Mouse (Mus musculus) liver, postnatal 0 days (tissue): ENCODE measurements around the gene Msi2. TPM values are rescaled to one million over a fixed set of nuclear protein-coding genes. Genes with fewer than 3 reads are reported as not detected.

Experiments used
- ATAC-seq: fragments of 200-750 bp; cut with Nextera tagmentation; 2 replicates; pipeline ENCODE4 v1.8.0; 2017; ENCODE audit warnings: mild to moderate bottlenecking, moderate library complexity
- DNase-seq: peaks from one replicate; pipeline ENCODE4 v3.0.0-alpha.2; 2016
- H3K27ac ChIP-seq: fragments of 300-500 bp; sonication (generic); 2 replicates; pipeline ENCODE4 v1.5.1; 2014; ENCODE audit warnings: antibody characterized with exemption, moderate library complexity, mild to moderate bottlenecking, low read depth
- H3K27me3 ChIP-seq: fragments of 300-500 bp; sonication (generic); 2 replicates; pipeline ENCODE4 v1.6.1; 2014; ENCODE audit warnings: low read length, control low read depth, mixed read lengths; ENCODE audit not compliant: insufficient read depth
- H3K36me3 ChIP-seq: fragments of 300-500 bp; sonication (generic); replicated peaks from 2 replicates; pipeline ENCODE4 v1.6.1; 2014; ENCODE audit warnings: mild to moderate bottlenecking, control low read depth, low read length, moderate library complexity, mixed read lengths; ENCODE audit not compliant: insufficient read depth
- H3K4me1 ChIP-seq: fragments of 300-500 bp; sonication (generic); 2 replicates; pipeline ENCODE4 v1.6.1; 2014; ENCODE audit warnings: antibody characterized with exemption, mild to moderate bottlenecking, control low read depth; ENCODE audit not compliant: insufficient read depth
- H3K4me2 ChIP-seq: fragments of 300-500 bp; sonication (generic); 2 replicates; pipeline ENCODE4 v1.6.1; 2014; ENCODE audit warnings: low read depth, mild to moderate bottlenecking, low read length, moderate library complexity, mixed read lengths
- H3K4me3 ChIP-seq: fragments of 300-500 bp; sonication (generic); 2 replicates; pipeline ENCODE4 v1.5.1; 2014; ENCODE audit warnings: low read depth, low read length
- H3K9ac ChIP-seq: fragments of 300-500 bp; sonication (generic); replicated peaks from 2 replicates; pipeline ENCODE4 v1.6.1; 2014; ENCODE audit warnings: mild to moderate bottlenecking, moderate library complexity
- H3K9me3 ChIP-seq: fragments of 300-500 bp; sonication (generic); 2 replicates; pipeline ENCODE4 v1.6.1; 2016; ENCODE audit warnings: mild to moderate bottlenecking, control low read depth, low read length, mixed read lengths
- CTCF ChIP-seq: sonication (generic); IDR thresholded peaks from 2 replicates; pipeline ENCODE4 v1.5.1; 2016; ENCODE audit warnings: antibody characterized with exemption, low read depth
- EP300 ChIP-seq: IDR thresholded peaks from 2 replicates; pipeline ENCODE4 v1.6.1; 2016; ENCODE audit warnings: antibody characterized with exemption, low read depth, mild to moderate bottlenecking
- WGBS: fragments of 180-500 bp; shearing (Covaris S2); extraction: QIAGEN DNeasy Blood & Tissue Kit; methylation state at CpG from one replicate; pipeline ENCODE4 v1.1.7; 2014; ENCODE audit not compliant: insufficient replicate concordance; 5-methylcytosine and 5-hydroxymethylcytosine counted together
- polyA plus RNA-seq: library from polyadenylated mRNA; unstranded; fragments of >200 nt; fragmentation: Nextera tagmentation; extraction: Ambion mirVana; gene quantifications from 2 replicates; pipeline ENCODE4 v1.2.1, GENCODE M21; 2015

Msi2 gene
- polyA plus RNA-seq, 1 experiment from 2014 or later: 3.7 TPM

DNA sequence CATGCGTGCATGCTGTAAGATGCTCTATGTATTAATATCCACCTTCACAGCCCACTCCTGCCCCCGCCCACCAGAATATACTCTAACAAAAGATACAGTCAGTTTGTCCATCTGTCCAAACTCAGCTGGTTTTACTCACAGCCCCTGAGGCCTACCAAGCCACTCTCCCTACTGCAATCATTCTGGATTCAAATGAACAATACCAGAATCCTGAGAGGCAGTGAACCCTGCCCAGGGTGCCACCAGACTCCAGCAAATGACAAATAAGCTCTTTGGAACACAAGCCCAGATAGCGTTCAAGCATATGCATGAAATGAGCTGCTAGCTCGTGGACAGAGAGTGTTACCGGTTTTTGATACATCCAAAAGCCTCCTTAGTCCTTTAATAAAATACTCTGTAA is 130.6 kb downstream of the Msi2 start:
- no peaks in the 10 kb centered on the region for H3K27me3 ChIP-seq
- 89% methylated on average over 5 of the region's 5 CpGs for WGBS
- H3K4me2 ChIP-seq: no peak overlapping the region
- no peaks in the 10 kb centered on the region for H3K9me3 ChIP-seq
- H3K27ac ChIP-seq: no peak overlapping the region
- ATAC-seq (no peak), DNase-seq (no peak)
- H3K9ac ChIP-seq: no peak overlapping the region
- H3K36me3 ChIP-seq: no peaks in the 10 kb centered on the region
- TF ChIP-seq CTCF (no peak), EP300 (no peak)
- no peak overlapping the region for H3K4me3 ChIP-seq
- H3K4me1 ChIP-seq: peaks cover 18% of the 10 kb centered on the region

DNA sequence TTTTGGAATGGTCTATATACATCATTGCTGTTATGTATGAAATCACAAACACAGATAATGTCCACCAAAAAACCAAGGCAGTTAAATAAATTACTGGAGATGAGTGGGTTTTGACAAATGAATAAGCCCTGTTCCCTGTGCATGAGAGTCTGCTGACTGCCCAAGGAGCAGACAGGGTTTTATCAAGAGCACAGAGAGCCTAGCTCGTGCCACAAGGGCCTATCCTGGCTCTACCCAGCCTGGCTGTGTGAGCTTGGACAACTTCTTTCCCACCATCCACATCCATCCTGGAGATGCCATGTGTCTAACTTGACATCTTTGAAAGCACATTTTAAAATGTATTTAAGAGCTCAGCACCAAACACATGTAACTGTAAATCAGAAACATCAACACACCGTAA is 132.4 kb downstream of the Msi2 start:
- Histone ChIP-seq H3K9me3 (no peaks in the 10 kb centered on the region), H3K4me3 (no peak overlapping the region), H3K36me3 (no peaks in the 10 kb centered on the region), H3K27ac (no peak overlapping the region), H3K9ac (no peak overlapping the region), H3K4me2 (no peak overlapping the region), H3K27me3 (no peaks in the 10 kb centered on the region), H3K4me1 (peaks cover 27% of the 10 kb centered on the region)
- DNase-seq (no peak), ATAC-seq (no peak)
- WGBS: 80% methylated on average over 2 of the region's 2 CpGs
- no peak for TF ChIP-seq EP300
- no peak for TF ChIP-seq CTCF

DNA sequence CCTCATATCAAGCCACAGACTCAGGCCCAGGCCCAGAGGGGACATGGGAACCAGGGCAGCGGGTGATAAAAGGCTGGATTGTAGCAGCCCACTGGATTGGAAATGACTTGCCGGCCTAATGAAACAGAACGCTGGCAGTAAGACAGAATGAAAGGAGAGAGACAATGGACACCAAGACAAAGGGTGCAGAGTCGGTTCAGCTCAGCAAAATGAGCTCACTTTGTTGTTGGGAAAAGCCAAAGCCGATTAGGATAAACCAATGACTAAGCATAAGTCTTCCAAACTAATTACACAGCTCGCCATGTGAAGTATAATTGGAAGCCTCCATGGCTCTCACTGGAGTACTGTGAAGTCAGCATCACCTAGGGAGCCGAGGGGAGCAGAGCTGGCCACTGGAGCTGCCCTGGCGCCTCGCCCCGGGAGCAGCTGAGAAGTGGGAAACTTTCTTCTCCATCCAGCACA is 133.1 kb downstream of the Msi2 start:
- H3K4me2 ChIP-seq: no peak overlapping the region
- H3K36me3 ChIP-seq: no peaks in the 10 kb centered on the region
- no peak for ATAC-seq
- no peak overlapping the region for H3K9ac ChIP-seq
- no peaks in the 10 kb centered on the region for H3K9me3 ChIP-seq
- no peak for TF ChIP-seq CTCF
- no peak for TF ChIP-seq EP300
- WGBS: 63% methylated on average over 10 of the region's 10 CpGs
- H3K4me1 ChIP-seq: peaks cover 27% of the 10 kb centered on the region
- no peak for DNase-seq
- no peak overlapping the region for H3K4me3 ChIP-seq
- 0 out of 2 replicates have a peak overlapping the region, but pooled peaks have one; percentile 18 for H3K27ac ChIP-seq
- H3K27me3 ChIP-seq: no peaks in the 10 kb centered on the region

DNA sequence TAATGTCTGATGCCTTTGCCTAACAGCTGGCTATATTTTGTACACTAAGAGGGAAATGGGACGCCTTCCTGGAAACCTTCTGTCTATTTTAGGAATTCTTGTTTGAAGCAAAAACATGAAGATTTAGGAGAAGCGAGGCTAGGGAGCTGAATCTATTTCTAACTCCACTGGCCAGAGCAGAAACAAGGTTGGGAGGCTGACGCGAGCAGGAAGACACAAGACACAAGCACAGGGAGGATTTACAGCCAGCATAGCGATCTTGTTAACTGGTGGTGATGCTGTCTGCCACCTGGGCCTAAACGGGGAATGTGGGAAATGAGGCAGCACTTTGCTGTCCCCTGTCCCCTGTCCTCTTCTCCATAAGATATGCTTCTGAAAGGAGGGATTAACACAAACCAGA is 134.4 kb downstream of the Msi2 start:
- TF ChIP-seq EP300: no peak
- no peak for TF ChIP-seq CTCF
- Histone ChIP-seq H3K4me1 (peaks cover 27% of the 10 kb centered on the region), H3K4me3 (no peak overlapping the region), H3K4me2 (no peak overlapping the region), H3K27ac (peak overlapping the region; percentile 12; the same call in 1 of the 2 replicates), H3K9me3 (no peaks in the 10 kb centered on the region), H3K36me3 (no peaks in the 10 kb centered on the region), H3K9ac (no peak overlapping the region), H3K27me3 (no peaks in the 10 kb centered on the region)
- 47% methylated on average over 6 of the region's 6 CpGs for WGBS
- DNase-seq (no peak), ATAC-seq (no peak)

DNA sequence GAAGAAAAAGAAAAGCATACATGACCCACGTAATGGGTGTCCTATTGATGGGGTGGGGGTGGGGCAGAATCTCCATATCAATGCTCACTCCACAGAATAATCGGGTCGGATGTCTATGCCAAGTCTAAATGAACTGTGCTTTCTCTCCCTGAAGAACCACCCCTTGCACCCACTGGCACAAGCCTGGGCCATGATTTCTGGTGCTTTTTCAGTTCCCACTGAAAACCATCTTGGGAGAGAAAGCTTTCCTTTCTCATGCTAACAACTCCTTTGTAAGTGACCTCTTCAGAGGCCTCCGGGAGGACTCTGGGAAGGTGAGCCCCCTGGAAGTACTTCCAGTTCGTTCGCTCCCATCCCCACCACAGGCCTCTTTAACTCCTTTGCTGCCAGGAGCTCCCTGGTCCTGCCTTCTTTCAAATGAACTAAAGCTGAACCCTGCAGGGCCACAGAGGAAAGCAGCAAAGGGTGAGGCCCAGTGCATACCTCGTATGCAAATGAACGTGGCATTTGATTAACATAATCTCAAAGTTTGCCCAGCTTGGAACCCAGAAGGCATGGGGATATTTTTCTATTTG is 135.0 kb downstream of the Msi2 start:
- Histone ChIP-seq H3K4me1 (peaks cover 27% of the 10 kb centered on the region), H3K9ac (no peak overlapping the region)

DNA sequence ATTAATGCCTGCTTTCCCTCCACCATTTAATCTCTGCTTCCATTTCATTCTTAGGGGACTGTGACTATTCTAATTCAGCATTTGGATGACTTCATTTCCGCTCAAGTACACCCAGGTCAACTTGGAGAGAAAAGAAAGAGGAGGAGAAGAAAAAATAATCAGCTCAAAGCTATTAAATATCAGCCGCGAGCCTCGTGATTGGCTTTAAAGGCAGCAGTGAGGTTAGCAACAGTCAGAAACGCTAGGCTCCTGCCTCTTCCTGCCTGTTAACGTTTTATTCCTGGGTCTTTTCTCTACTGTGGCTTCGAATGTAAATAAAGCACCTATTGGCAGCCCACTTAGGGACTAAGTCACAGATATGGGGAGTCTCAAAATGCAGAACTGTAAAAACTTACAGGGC is 135.5 kb downstream of the Msi2 start:
- no peak for DNase-seq
- H3K4me3 ChIP-seq: no peak overlapping the region
- peaks cover 27% of the 10 kb centered on the region for H3K4me1 ChIP-seq
- TF ChIP-seq EP300 (no peak), CTCF (no peak)
- no peaks in the 10 kb centered on the region for H3K27me3 ChIP-seq
- H3K9me3 ChIP-seq: no peaks in the 10 kb centered on the region
- no peaks in the 10 kb centered on the region for H3K36me3 ChIP-seq
- WGBS: 25% methylated on average over 7 of the region's 7 CpGs
- ATAC-seq: no peak
- peak overlapping the region; percentile 17; the same call in 1 of the 2 replicates for H3K27ac ChIP-seq
- no peak overlapping the region for H3K9ac ChIP-seq
- H3K4me2 ChIP-seq: peak overlapping the region; percentile 20; the same call in 1 of the 2 replicates

More for the DNA sequence above, 135.0 kb downstream of the Msi2 start:
- no peaks in the 10 kb centered on the region for H3K27me3 ChIP-seq
- H3K4me2 ChIP-seq: no peak overlapping the region
- 43% methylated on average over 8 of the region's 8 CpGs for WGBS
- peak overlapping the region; percentile 22 for H3K27ac ChIP-seq
- no peak for DNase-seq
- no peak for ATAC-seq
- H3K9me3 ChIP-seq: no peaks in the 10 kb centered on the region
- TF ChIP-seq CTCF: no peak
- TF ChIP-seq EP300: no peak
- H3K4me3 ChIP-seq: no peak overlapping the region
- no peaks in the 10 kb centered on the region for H3K36me3 ChIP-seq
